Mouse (Mus musculus): ENCODE results near the gene Olfr1446. TPM values are rescaled to one million over a fixed set of nuclear protein-coding genes. Genes with fewer than 3 reads are reported as not detected.

The Olfr1446 gene
- polyA plus RNA-seq (2014; fragmentation: Nextera tagmentation; extraction: Ambion mirVana), result not detected in 2 replicates

- no peak within 1 kb of the TSS for H3K4me3 ChIP-seq (ENCODE audit: low read depth, low read length)
- no peak within 1 kb of the TSS for H3K4me2 ChIP-seq
- DNase-seq (ENCODE audit: low spot score, missing footprints), result no peak
- ATAC-seq (ENCODE audit: low FRiP score), result no peak
- 78% methylated on average over 1 of the region's 1 CpGs for WGBS
- H3K9me3 ChIP-seq (ENCODE audit: control insufficient read depth, low read length), result no peaks in the 10 kb centered on the region
- no peaks in the 10 kb centered on the region for H3K4me1 ChIP-seq (ENCODE audit: control insufficient read depth, insufficient read depth, low read length)
- no peak within 1 kb of the TSS for H3K9ac ChIP-seq (ENCODE audit: low read length)
- H3K27me3 ChIP-seq (ENCODE audit: control insufficient read depth, insufficient read depth, low read length), result no peaks in the 10 kb centered on the region
- H3K27ac ChIP-seq (ENCODE audit: low read depth, low read length), result no peak within 1 kb of the TSS
- H3K36me3 ChIP-seq (ENCODE audit: control insufficient read depth, insufficient read depth, low read length), result no peaks in the 10 kb centered on the region
These were observed at the start of gene Olfr1446 for GRCm38 (mm10) chr19:12893424-12893823. Olfr1446 (minus strand) TSS chr19:12893524.

GRCm38 (mm10) chr19:12930540-12930939, 37.2 kb upstream of the Olfr1446 start, which contains the start of gene Olfr1449:
Olfr1449 (plus strand) TSS chr19:12930840.
- ATAC-seq (ENCODE audit: low FRiP score), result no peak
- DNase-seq (ENCODE audit: low spot score, missing footprints), result no peak

GRCm38 (mm10) chr19:12924319-12924718, 31.0 kb upstream of the Olfr1446 start, which contains the start of gene Olfr1448:
Olfr1448 (minus strand) TSS chr19:12924419.
- H3K4me1 ChIP-seq (ENCODE audit: control insufficient read depth, insufficient read depth, low read length), result no peaks in the 10 kb centered on the region
- H3K4me3 ChIP-seq (ENCODE audit: low read depth, low read length), result no peak within 1 kb of the TSS
- H3K36me3 ChIP-seq (ENCODE audit: control insufficient read depth, insufficient read depth, low read length), result no peaks in the 10 kb centered on the region
- no peaks in the 10 kb centered on the region; the same call in 1 of the 2 replicates for H3K9me3 ChIP-seq (ENCODE audit: control insufficient read depth, low read length)
- H3K9ac ChIP-seq (ENCODE audit: low read length), result no peak within 1 kb of the TSS
- 71% methylated on average over 1 of the region's 1 CpGs for WGBS
- no peaks in the 10 kb centered on the region for H3K27me3 ChIP-seq (ENCODE audit: control insufficient read depth, insufficient read depth, low read length)
- ATAC-seq (ENCODE audit: low FRiP score), result no peak
- no peak for DNase-seq (ENCODE audit: low spot score, missing footprints)
- H3K4me2 ChIP-seq, result no peak within 1 kb of the TSS
- no peak within 1 kb of the TSS for H3K27ac ChIP-seq (ENCODE audit: low read depth, low read length)

More at GRCm38 (mm10) chr19:12930540-12930939, 37.2 kb upstream of the Olfr1446 start, which contains the start of gene Olfr1449:
- H3K4me2 ChIP-seq, result no peak within 1 kb of the TSS
- no peaks in the 10 kb centered on the region for H3K27me3 ChIP-seq (ENCODE audit: control insufficient read depth, insufficient read depth, low read length)
- H3K36me3 ChIP-seq (ENCODE audit: control insufficient read depth, insufficient read depth, low read length), result no peaks in the 10 kb centered on the region
- H3K9ac ChIP-seq (ENCODE audit: low read length), result no peak within 1 kb of the TSS
- H3K9me3 ChIP-seq (ENCODE audit: control insufficient read depth, low read length), result no peaks in the 10 kb centered on the region
- no peak within 1 kb of the TSS for H3K4me3 ChIP-seq (ENCODE audit: low read depth, low read length)
- no peaks in the 10 kb centered on the region for H3K4me1 ChIP-seq (ENCODE audit: control insufficient read depth, insufficient read depth, low read length)
- H3K27ac ChIP-seq (ENCODE audit: low read depth, low read length), result no peak within 1 kb of the TSS

- Histone ChIP-seq H3K4me3 (ENCODE audit: low read depth, low read length) (no peak within 1 kb of the TSS), H3K9me3 (ENCODE audit: control insufficient read depth, low read length) (no peaks in the 10 kb centered on the region), H3K4me1 (ENCODE audit: control insufficient read depth, insufficient read depth, low read length) (no peaks in the 10 kb centered on the region), H3K27me3 (ENCODE audit: control insufficient read depth, insufficient read depth, low read length) (no peaks in the 10 kb centered on the region), H3K36me3 (ENCODE audit: control insufficient read depth, insufficient read depth, low read length) (no peaks in the 10 kb centered on the region), H3K9ac (ENCODE audit: low read length) (no peak within 1 kb of the TSS), H3K4me2 (no peak within 1 kb of the TSS), H3K27ac (ENCODE audit: low read depth, low read length) (no peak within 1 kb of the TSS)
- WGBS, result 89% methylated on average over 1 of the region's 1 CpGs
- ATAC-seq (ENCODE audit: low FRiP score) (no peak), DNase-seq (ENCODE audit: low spot score, missing footprints) (no peak)
These were observed 10.3 kb upstream of the Olfr1446 start, which contains the start of gene Olfr1447 for GRCm38 (mm10) chr19:12903643-12904042. Olfr1447 (minus strand) TSS chr19:12903743.

GRCm38 (mm10) chr19:12883555-12883954, 9.8 kb downstream of the Olfr1446 start, which contains the start of gene Olfr1445:
Olfr1445 (plus strand) TSS chr19:12883855.
- H3K4me1 ChIP-seq (ENCODE audit: control insufficient read depth, insufficient read depth, low read length), result no peaks in the 10 kb centered on the region
- no peak for DNase-seq (ENCODE audit: low spot score, missing footprints)
- no peak within 1 kb of the TSS for H3K9ac ChIP-seq (ENCODE audit: low read length)
- no peak within 1 kb of the TSS for H3K4me3 ChIP-seq (ENCODE audit: low read depth, low read length)
- ATAC-seq (ENCODE audit: low FRiP score), result no peak
- H3K36me3 ChIP-seq (ENCODE audit: control insufficient read depth, insufficient read depth, low read length), result no peaks in the 10 kb centered on the region
- no peak within 1 kb of the TSS for H3K27ac ChIP-seq (ENCODE audit: low read depth, low read length)
- WGBS, result 86% methylated on average over 2 of the region's 2 CpGs
- no peaks in the 10 kb centered on the region for H3K27me3 ChIP-seq (ENCODE audit: control insufficient read depth, insufficient read depth, low read length)
- H3K9me3 ChIP-seq (ENCODE audit: control insufficient read depth, low read length), result no peaks in the 10 kb centered on the region
- H3K4me2 ChIP-seq, result no peak within 1 kb of the TSS

GRCm38 (mm10) chr19:12856983-12857382, 36.3 kb downstream of the Olfr1446 start, which contains the start of gene Olfr1444:
Olfr1444 (plus strand) TSS chr19:12857283.
- DNase-seq (ENCODE audit: low spot score, missing footprints), result no peak

GRCm38 (mm10) chr19:12846382-12846781, 46.9 kb downstream of the Olfr1446 start, which contains the start of gene Gm5244:
Gm5244 (plus strand) TSS chr19:12846682.
- Histone ChIP-seq H3K9ac (ENCODE audit: low read length) (no peak within 1 kb of the TSS), H3K27ac (ENCODE audit: low read depth, low read length) (no peak within 1 kb of the TSS), H3K4me2 (no peak within 1 kb of the TSS), H3K4me3 (ENCODE audit: low read depth, low read length) (no peak within 1 kb of the TSS), H3K9me3 (ENCODE audit: control insufficient read depth, low read length) (no peaks in the 10 kb centered on the region), H3K36me3 (ENCODE audit: control insufficient read depth, insufficient read depth, low read length) (no peaks in the 10 kb centered on the region), H3K27me3 (ENCODE audit: control insufficient read depth, insufficient read depth, low read length) (no peaks in the 10 kb centered on the region), H3K4me1 (ENCODE audit: control insufficient read depth, insufficient read depth, low read length) (no peaks in the 10 kb centered on the region)
- ATAC-seq (ENCODE audit: low FRiP score), result no peak
- no peak for DNase-seq (ENCODE audit: low spot score, missing footprints)

More at GRCm38 (mm10) chr19:12856983-12857382, 36.3 kb downstream of the Olfr1446 start, which contains the start of gene Olfr1444:
- 56% methylated on average over 1 of the region's 1 CpGs for WGBS
- Histone ChIP-seq H3K27ac (ENCODE audit: low read depth, low read length) (no peak within 1 kb of the TSS), H3K9ac (ENCODE audit: low read length) (no peak within 1 kb of the TSS), H3K9me3 (ENCODE audit: control insufficient read depth, low read length) (no peaks in the 10 kb centered on the region), H3K4me1 (ENCODE audit: control insufficient read depth, insufficient read depth, low read length) (no peaks in the 10 kb centered on the region), H3K27me3 (ENCODE audit: control insufficient read depth, insufficient read depth, low read length) (no peaks in the 10 kb centered on the region), H3K4me3 (ENCODE audit: low read depth, low read length) (no peak within 1 kb of the TSS), H3K36me3 (ENCODE audit: control insufficient read depth, insufficient read depth, low read length) (no peaks in the 10 kb centered on the region), H3K4me2 (no peak within 1 kb of the TSS)
- no peak for ATAC-seq (ENCODE audit: low FRiP score)

- H3K36me3 ChIP-seq (ENCODE audit: control insufficient read depth, insufficient read depth, low read length), result no peaks in the 10 kb centered on the region
- WGBS, result 74% methylated on average over 1 of the region's 1 CpGs
- ATAC-seq (ENCODE audit: low FRiP score) (no peak), DNase-seq (ENCODE audit: low spot score, missing footprints) (no peak)
- no peaks in the 10 kb centered on the region for H3K27me3 ChIP-seq (ENCODE audit: control insufficient read depth, insufficient read depth, low read length)
- no peak overlapping the region for H3K9ac ChIP-seq (ENCODE audit: low read length)
- no peaks in the 10 kb centered on the region for H3K9me3 ChIP-seq (ENCODE audit: control insufficient read depth, low read length)
- no peaks in the 10 kb centered on the region for H3K4me1 ChIP-seq (ENCODE audit: control insufficient read depth, insufficient read depth, low read length)
- H3K27ac ChIP-seq (ENCODE audit: low read depth, low read length), result no peak overlapping the region
- no peak overlapping the region for H3K4me2 ChIP-seq
- no peak overlapping the region for H3K4me3 ChIP-seq (ENCODE audit: low read depth, low read length)
These were observed 54.8 kb downstream of the Olfr1446 start for GRCm38 (mm10) chr19:12838507-12838906.
